Comparison of ENCODE assay signal across 15 mouse cellular contexts in genomic region chr16:96272929-96273619, GRCm38 (mm10). TPM values are rescaled to one million over a fixed set of nuclear protein-coding genes. Genes with fewer than 3 reads are reported as not detected.
DNase-seq lines count a peak whose midpoint lies in the region; ATAC-seq and TF ChIP-seq lines count a peak whose summit lies in the region.
"Had no signal": no experiment of that assay in that cellular context is flagged by ENCODE, and none has a peak within 500 bp of the region (broad histone marks: within the 10 kb centered on the region; RNA-seq: fewer than 3 reads in every experiment).

No protein-coding gene starts in this region.

- WGBS in kidney, embryonic 15.5 days: 44% methylated on average over 14 of the region's 14 CpGs
- WGBS in kidney, embryonic 16.5 days: 40% methylated on average over 14 of the region's 14 CpGs
- WGBS in forebrain, embryonic 14.5 days: 66% methylated on average over 14 of the region's 14 CpGs

- peak; percentile 18 to 23 for DNase-seq in spleen, postnatal 36 days (ENCODE audit: low spot score in 2 of 2)
- DNase-seq in spleen, postnatal 4 days (ENCODE audit: low spot score in 2 of 2): no peak
- no peak for DNase-seq in gastrocnemius, adult 2 months
- no peak for DNase-seq in embryo, embryonic 11 days
- DNase-seq in forebrain, embryonic 14.5 days (ENCODE audit: low spot score): no peak
- DNase-seq: adrenal gland, postnatal 14 days; cerebellum, postnatal 14 days; kidney, adult 2 months had no signal

- 0 out of 2 replicates have a peak, but pooled peaks have one; percentile 33 for ATAC-seq in kidney, embryonic 15.5 days (replicated peaks; ENCODE audit: low FRiP score)
- no peak for ATAC-seq in kidney, embryonic 16.5 days (ENCODE audit: low FRiP score, low TSS enrichment)
- peak; percentile 88 for ATAC-seq in megakaryocyte, adult 5-6 weeks (ENCODE audit: poor library complexity, severe bottlenecking)
- ATAC-seq in forebrain, embryonic 14.5 days: no peak
- ATAC-seq: forebrain, embryonic 13.5 days had no signal

- no peak overlapping the region for H3K27ac ChIP-seq in kidney, embryonic 15.5 days
- H3K27ac ChIP-seq in kidney, embryonic 16.5 days (ENCODE audit: low read length): no peak overlapping the region
- no peak overlapping the region for H3K27ac ChIP-seq in gastrocnemius, adult 2 months
- no peak overlapping the region for H3K27ac ChIP-seq in forebrain, embryonic 14.5 days (ENCODE audit: low read depth, low read length)
- H3K27ac ChIP-seq: forebrain, embryonic 13.5 days had no signal

- H3K27me3 ChIP-seq in kidney, embryonic 15.5 days: 0 out of 2 replicates have a peak, but pooled peaks cover 7% of the 10 kb centered on the region
- H3K27me3 ChIP-seq in kidney, embryonic 16.5 days (ENCODE audit: insufficient read depth, low read length): no peaks in the 10 kb centered on the region
- no peaks in the 10 kb centered on the region for H3K27me3 ChIP-seq in forebrain, embryonic 14.5 days (replicated peaks; ENCODE audit: control insufficient read depth, insufficient read depth, low read length)
- H3K27me3 ChIP-seq: forebrain, embryonic 13.5 days had no signal

- intact Hi-C loops in gastrocnemius, adult 2 months (cut with DNase I): no loop called here

- no peak overlapping the region for H3K4me2 ChIP-seq in kidney, embryonic 15.5 days
- H3K4me2 ChIP-seq in kidney, embryonic 16.5 days (replicated peaks; ENCODE audit: low read depth, low read length): no peak overlapping the region
- H3K4me2 ChIP-seq in forebrain, embryonic 14.5 days (ENCODE audit: low read length): no peak overlapping the region
- H3K4me2 ChIP-seq: forebrain, embryonic 13.5 days; heart, embryonic 11.5 days had no signal

- TF ChIP-seq CTCF in gastrocnemius, adult 2 months (IDR thresholded peaks at IDR 0.05): no peak

- H3K9ac ChIP-seq in kidney, embryonic 15.5 days: no peak overlapping the region
- no peak overlapping the region for H3K9ac ChIP-seq in kidney, embryonic 16.5 days (replicated peaks; ENCODE audit: low read length)
- H3K9ac ChIP-seq in forebrain, embryonic 14.5 days (ENCODE audit: low read length): no peak overlapping the region
- H3K9ac ChIP-seq: forebrain, embryonic 13.5 days had no signal

- no peak overlapping the region for H3K4me3 ChIP-seq in kidney, embryonic 15.5 days (replicated peaks)
- no peak overlapping the region for H3K4me3 ChIP-seq in kidney, embryonic 16.5 days (ENCODE audit: low read length)
- H3K4me3 ChIP-seq in gastrocnemius, adult 2 months: no peak overlapping the region
- no peak overlapping the region for H3K4me3 ChIP-seq in forebrain, embryonic 14.5 days (ENCODE audit: low read depth, low read length)
- H3K4me3 ChIP-seq: forebrain, embryonic 13.5 days had no signal

- H3K4me1 ChIP-seq in kidney, embryonic 15.5 days: peaks cover 4% of the 10 kb centered on the region
- H3K4me1 ChIP-seq in kidney, embryonic 16.5 days (ENCODE audit: insufficient read depth, low read length): no peaks in the 10 kb centered on the region
- no peaks in the 10 kb centered on the region for H3K4me1 ChIP-seq in forebrain, embryonic 14.5 days (ENCODE audit: control insufficient read depth, insufficient read depth, low read length)

- no peaks in the 10 kb centered on the region for H3K36me3 ChIP-seq in kidney, embryonic 15.5 days
- H3K36me3 ChIP-seq in kidney, embryonic 16.5 days (ENCODE audit: insufficient read depth, low read length): no peaks in the 10 kb centered on the region
- no peaks in the 10 kb centered on the region for H3K36me3 ChIP-seq in forebrain, embryonic 14.5 days (ENCODE audit: control insufficient read depth, insufficient read depth, low read length)
- H3K36me3 ChIP-seq: G1E had no signal

- H3K9me3 ChIP-seq in kidney, embryonic 15.5 days (replicated peaks): no peaks in the 10 kb centered on the region
- no peaks in the 10 kb centered on the region for H3K9me3 ChIP-seq in kidney, embryonic 16.5 days (ENCODE audit: low read length)
- no peaks in the 10 kb centered on the region for H3K9me3 ChIP-seq in forebrain, embryonic 14.5 days (replicated peaks; ENCODE audit: control insufficient read depth, low read length)
- H3K9me3 ChIP-seq: forebrain, embryonic 13.5 days; G1E had no signal

RNA-seq across cellular contexts. Expression of gene B3galt5, which starts 37.5 kb away (rescaled TPM):
- polyA plus RNA-seq in kidney, embryonic 15.5 days (2015; fragmentation: Nextera tagmentation; extraction: Ambion mirVana): 2.4 and 3.2 TPM in 2 replicates
- polyA plus RNA-seq in kidney, embryonic 16.5 days (2015; fragmentation: Nextera tagmentation; extraction: Ambion mirVana): 3.8 and 4.5 TPM in 2 replicates
- total RNA-seq in megakaryocyte, adult 5-6 weeks (2015): not detected in 2 replicates
- 0.08 TPM in 1 of 2 replicates, not detected in the other for total RNA-seq in megakaryocyte, adult 5-6 weeks (2017)
- total RNA-seq in gastrocnemius, adult 2 months (2021): not detected
- 1.3 and 1.6 TPM in 2 replicates for polyA plus RNA-seq in forebrain, embryonic 14.5 days (2014; fragmentation: Nextera tagmentation; extraction: Ambion mirVana)
- total RNA-seq: adrenal gland, postnatal 14 days; liver, adult 2 months had no signal
- polyA plus RNA-seq: G1E had no signal

Comparison
In these comparisons a context has a peak if more than half of its experiments do, and no peak if none do; other contexts are left out.
1. ATAC-seq: peak in kidney, embryonic 15.5 days (single experiment) and megakaryocyte, adult 5-6 weeks (single experiment); none in kidney, embryonic 16.5 days (single experiment) and forebrain, embryonic 14.5 days (single experiment).
2. DNase-seq: peak in spleen, postnatal 36 days (2 of 2); none in spleen, postnatal 4 days (0 of 2), gastrocnemius, adult 2 months (single experiment), embryo, embryonic 11 days (single experiment) and forebrain, embryonic 14.5 days (single experiment).